ENCODE assay signal across 8 mouse cellular contexts in genomic region chr8:71592374-71593170, GRCm38 (mm10). TPM values are rescaled to one million over a fixed set of nuclear protein-coding genes. Genes with fewer than 3 reads are reported as not detected.
A peak's percentile ranks its signal among the peaks of the same experiment; 100 is the strongest.
DNase-seq lines count a peak whose midpoint lies in the region; ATAC-seq and TF ChIP-seq lines count a peak whose summit lies in the region.

No protein-coding gene starts in this region.

- in situ Hi-C loops in ES-E14 (cut with MboI; ENCODE audit: low sequenced_read_pairs in 2 of 2, unreplicated experiment in 2 of 2): no loop called here

- DNase-seq in ES-E14 (ENCODE audit: low read depth, low spot score): no peak
- DNase-seq in brain, embryonic 14.5 days (ENCODE audit: low read depth): peak; percentile 86
- DNase-seq in frontal cortex, adult 2 months (ENCODE audit: extremely low spot score in 1 of 2, low spot score in 1 of 2): peak; percentile 81 to 91
- DNase-seq in layer of hippocampus, postnatal 10 days (ENCODE audit: low spot score in 2 of 2): peak; percentile 73 to 82
- DNase-seq in lung, postnatal 0 days (ENCODE audit: low spot score): peak; percentile 66
- peak; percentile 90 to 92 for DNase-seq in right cerebral cortex, postnatal 36 days (ENCODE audit: low spot score in 2 of 2)
- no peak for DNase-seq in c-Kit-positive CD71-positive TER-119-positive erythroid progenitor cells, embryonic 14.5 days (ENCODE audit: low spot score)

- H3K9ac ChIP-seq in ES-E14 (ENCODE audit: insufficient read depth, low read depth, low read length, poor library complexity, severe bottlenecking): peak overlapping the region; percentile 90
- peak overlapping the region; percentile 96 for H3K9ac ChIP-seq in hindbrain, embryonic 13.5 days
- peak overlapping the region; percentile 74 for H3K9ac ChIP-seq in lung, postnatal 0 days (replicated peaks; ENCODE audit: low read depth)

- H3K27ac ChIP-seq in ES-E14 (ENCODE audit: insufficient read depth, low read depth, low read length, poor library complexity, severe bottlenecking): peak overlapping the region; percentile 68
- H3K27ac ChIP-seq in hindbrain, embryonic 13.5 days: peak overlapping the region; percentile 99
- peak overlapping the region; percentile 96 for H3K27ac ChIP-seq in lung, postnatal 0 days (ENCODE audit: low read length)

- 5% methylated on average over 60 of the region's 60 CpGs for WGBS in hindbrain, embryonic 13.5 days
- 5% methylated on average over 52 of the region's 60 CpGs for WGBS in lung, postnatal 0 days

- peaks cover 0 to 10% of the 10 kb centered on the region in 2 experiments; a peak in 1 of 4 replicates for H3K4me1 ChIP-seq in ES-E14 (ENCODE audit: control insufficient read depth in 2 of 2, insufficient read depth in 2 of 2, low read length in 2 of 2, poor library complexity in 1 of 2)
- H3K4me1 ChIP-seq in hindbrain, embryonic 13.5 days (replicated peaks): peaks cover 45% of the 10 kb centered on the region
- peaks cover 9% of the 10 kb centered on the region; the same call in 1 of the 2 replicates for H3K4me1 ChIP-seq in lung, postnatal 0 days (ENCODE audit: insufficient read depth, low read depth, low read length)

- H3K27me3 ChIP-seq in hindbrain, embryonic 13.5 days: no peaks in the 10 kb centered on the region
- no peaks in the 10 kb centered on the region for H3K27me3 ChIP-seq in lung, postnatal 0 days (replicated peaks; ENCODE audit: insufficient read depth, low read length)

- TF ChIP-seq CTCF in brain, embryonic 14.5 days (IDR thresholded peaks at IDR 0.05; ENCODE audit: borderline replicate concordance, extremely low read depth, insufficient read depth, insufficient read length): no peak
- TF ChIP-seq CTCF in lung, postnatal 0 days (IDR thresholded peaks at IDR 0.05): peak; percentile 15

- H3K4me3 ChIP-seq in ES-E14 (ENCODE audit: insufficient read depth in 1 of 2, low read depth in 1 of 2, low read length in 2 of 2, poor library complexity in 1 of 2, severe bottlenecking in 1 of 2): peak overlapping the region; percentile 82 to 86
- peak overlapping the region; percentile 66 for H3K4me3 ChIP-seq in hindbrain, embryonic 13.5 days
- H3K4me3 ChIP-seq in lung, postnatal 0 days (ENCODE audit: low read depth, low read length): peak overlapping the region; percentile 71

- H3K4me2 ChIP-seq in hindbrain, embryonic 13.5 days: peak overlapping the region; percentile 85
- peak overlapping the region; percentile 94 for H3K4me2 ChIP-seq in lung, postnatal 0 days (replicated peaks; ENCODE audit: low read depth, low read length)

- peaks cover 4% of the 10 kb centered on the region; the same call in 1 of the 2 replicates for H3K36me3 ChIP-seq in ES-E14 (ENCODE audit: control insufficient read depth, insufficient read depth, low read length, poor library complexity, severe bottlenecking)
- peaks cover 16% of the 10 kb centered on the region; the same call in 1 of the 2 replicates for H3K36me3 ChIP-seq in hindbrain, embryonic 13.5 days
- H3K36me3 ChIP-seq in lung, postnatal 0 days (ENCODE audit: insufficient read depth, low read length): no peaks in the 10 kb centered on the region

- no peak for TF ChIP-seq POLR2A in brain, embryonic 14.5 days (IDR thresholded peaks at IDR 0.05; ENCODE audit: borderline replicate concordance, extremely low read depth, insufficient read depth, insufficient read length, poor library complexity, severe bottlenecking)

- peak; percentile 76 for ATAC-seq in hindbrain, embryonic 13.5 days (ENCODE audit: low FRiP score)
- peak; percentile 76 for ATAC-seq in lung, postnatal 0 days

- no peak for TF ChIP-seq EP300 in lung, postnatal 0 days (IDR thresholded peaks at IDR 0.05)

- no peaks in the 10 kb centered on the region for H3K9me3 ChIP-seq in ES-E14 (ENCODE audit: control insufficient read depth, insufficient read depth, low read depth, low read length)
- H3K9me3 ChIP-seq in hindbrain, embryonic 13.5 days: no peaks in the 10 kb centered on the region
- no peaks in the 10 kb centered on the region for H3K9me3 ChIP-seq in lung, postnatal 0 days (ENCODE audit: low read length)

TF ChIP-seq in ES-E14, 5 proteins besides CTCF, POLR2A, EP300 and RAD21:
- TF ChIP-seq CHD2 (IDR thresholded peaks at IDR 0.05; ENCODE audit: low read depth, low read length) (no peak), HCFC1 (IDR thresholded peaks at IDR 0.05; ENCODE audit: borderline replicate concordance, insufficient read depth, low read length) (no peak), ZNF384 (IDR thresholded peaks at IDR 0.05; ENCODE audit: low read depth, low read length) (no peak), ZC3H11A (IDR thresholded peaks at IDR 0.05; ENCODE audit: borderline replicate concordance, low read depth, low read length) (no peak), MAFK (IDR thresholded peaks at IDR 0.05; ENCODE audit: insufficient read depth, low read depth, low read length) (no peak)

RNA-seq across cellular contexts. Expression of gene Pgls, which starts 0.6 kb away (rescaled TPM):
- total RNA-seq in ES-E14 (2012; rRNA removed): 95.6 and 124 TPM in 2 replicates
- polyA plus RNA-seq in brain, embryonic 14.5 days (2012; rRNA removed): 113 and 128 TPM in 2 replicates
- polyA plus RNA-seq in frontal cortex, adult 2 months (2012; rRNA removed): 45.6 and 51.6 TPM in 2 replicates
- polyA plus RNA-seq in hindbrain, embryonic 13.5 days (2015; fragmentation: Nextera tagmentation; extraction: Ambion mirVana): 197 and 204 TPM in 2 replicates
- total RNA-seq in layer of hippocampus, postnatal 10 days (2021): 10 to 100 TPM; 75.1 to 81.0 TPM
- 174 and 177 TPM in 2 replicates for polyA plus RNA-seq in lung, postnatal 0 days (2015; fragmentation: Nextera tagmentation; extraction: Ambion mirVana)

RNA-seq across cellular contexts. Expression of gene Fam129c, which starts 4.9 kb away (rescaled TPM):
- 9.0 and 15.2 TPM in 2 replicates for total RNA-seq in ES-E14 (2012; rRNA removed)
- 7.7 and 8.7 TPM in 2 replicates for polyA plus RNA-seq in brain, embryonic 14.5 days (2012; rRNA removed)
- polyA plus RNA-seq in frontal cortex, adult 2 months (2012; rRNA removed): 4.3 and 4.5 TPM in 2 replicates
- 6.9 and 8.2 TPM in 2 replicates for polyA plus RNA-seq in hindbrain, embryonic 13.5 days (2015; fragmentation: Nextera tagmentation; extraction: Ambion mirVana)
- total RNA-seq in layer of hippocampus, postnatal 10 days (2021): 1 to 10 TPM; 4.6 to 5.8 TPM
- 1.2 and 2.0 TPM in 2 replicates for polyA plus RNA-seq in lung, postnatal 0 days (2015; fragmentation: Nextera tagmentation; extraction: Ambion mirVana)

RNA-seq across cellular contexts. Expression of gene Colgalt1, which starts 18.2 kb away (rescaled TPM):
- total RNA-seq in ES-E14 (2012; rRNA removed): 126 and 186 TPM in 2 replicates
- polyA plus RNA-seq in brain, embryonic 14.5 days (2012; rRNA removed): 128 and 150 TPM in 2 replicates
- polyA plus RNA-seq in frontal cortex, adult 2 months (2012; rRNA removed): 99.4 and 104 TPM in 2 replicates
- polyA plus RNA-seq in hindbrain, embryonic 13.5 days (2015; fragmentation: Nextera tagmentation; extraction: Ambion mirVana): 57.5 and 63.2 TPM in 2 replicates
- total RNA-seq in layer of hippocampus, postnatal 10 days (2021): 10 to 100 TPM; 65.8 to 77.0 TPM
- 64.7 and 66.0 TPM in 2 replicates for polyA plus RNA-seq in lung, postnatal 0 days (2015; fragmentation: Nextera tagmentation; extraction: Ambion mirVana)

RNA-seq across cellular contexts. Expression of gene Slc27a1, which starts 23.9 kb away (rescaled TPM):
- 24.5 and 45.9 TPM in 2 replicates for total RNA-seq in ES-E14 (2012; rRNA removed)
- 130 and 165 TPM in 2 replicates for polyA plus RNA-seq in brain, embryonic 14.5 days (2012; rRNA removed)
- polyA plus RNA-seq in frontal cortex, adult 2 months (2012; rRNA removed): 183 and 191 TPM in 2 replicates
- polyA plus RNA-seq in hindbrain, embryonic 13.5 days (2015; fragmentation: Nextera tagmentation; extraction: Ambion mirVana): 78.5 and 81.9 TPM in 2 replicates
- total RNA-seq in layer of hippocampus, postnatal 10 days (2021): 10 to 100 TPM; 76.8 to 92.7 TPM
- 26.9 and 27.7 TPM in 2 replicates for polyA plus RNA-seq in lung, postnatal 0 days (2015; fragmentation: Nextera tagmentation; extraction: Ambion mirVana)

RNA-seq across cellular contexts. Expression of gene Nxnl1, which starts 26.2 kb away (rescaled TPM):
- not detected in 2 replicates for total RNA-seq in ES-E14 (2012; rRNA removed)
- polyA plus RNA-seq in brain, embryonic 14.5 days (2012; rRNA removed): not detected in 2 replicates
- polyA plus RNA-seq in frontal cortex, adult 2 months (2012; rRNA removed): 0.06 TPM in 1 of 2 replicates, not detected in the other
- polyA plus RNA-seq in hindbrain, embryonic 13.5 days (2015; fragmentation: Nextera tagmentation; extraction: Ambion mirVana): not detected in 2 replicates
- not detected for total RNA-seq in layer of hippocampus, postnatal 10 days (2021)
- 0.11 and 0.13 TPM in 2 replicates for polyA plus RNA-seq in lung, postnatal 0 days (2015; fragmentation: Nextera tagmentation; extraction: Ambion mirVana)

Comparison
In these comparisons a context has a peak if more than half of its experiments do, and no peak if none do; other contexts are left out.
1. DNase-seq: peak in brain, embryonic 14.5 days (single experiment), frontal cortex, adult 2 months (2 of 2), layer of hippocampus, postnatal 10 days (2 of 2), lung, postnatal 0 days (single experiment) and right cerebral cortex, postnatal 36 days (2 of 2); none in ES-E14 (single experiment) and c-Kit-positive CD71-positive TER-119-positive erythroid progenitor cells, embryonic 14.5 days (single experiment).
2. Peak in every context shown above with its lines, with median percentiles within 50 percentile points of each other: H3K27ac ChIP-seq, H3K4me3 ChIP-seq and H3K9ac ChIP-seq.